Mouse (Mus musculus) thymus, postnatal 25 days (tissue): Measurements from ENCODE around the gene Tcstv3.
A peak's percentile ranks its signal among the peaks of the same experiment; 100 is the strongest.
"Not testable (repeated sequence)": the region's sequence is repeated elsewhere in the genome, so short reads cannot be mapped to it uniquely, and the experiment has no call there.

Experiments
- DNase-seq: peaks from one replicate; pipeline ENCODE4 v3.0.0; 2022

Tcstv3 gene

GRCm38 (mm10) chr13:120316578-120316977 is at the start of gene Tcstv3:
Gene Tcstv3, plus strand, starts transcription at chr13:120316878.
- not testable (repeated sequence) for DNase-seq

- DNase-seq, result not testable (repeated sequence)
These were observed 38.8 kb upstream of the Tcstv3 start for GRCm38 (mm10) chr13:120277837-120278236.

- DNase-seq, result no peak
These were observed 37.9 kb upstream of the Tcstv3 start for GRCm38 (mm10) chr13:120278784-120279183.

GRCm38 (mm10) chr13:120299324-120299894 is 17.3 kb upstream of the Tcstv3 start:
- DNase-seq, result no peak

GRCm38 (mm10) chr13:120299991-120300442 is 16.7 kb upstream of the Tcstv3 start, which contains the start of gene BC147527:
Gene BC147527, plus strand, starts transcription at chr13:120300392.
- DNase-seq, result peak; percentile 76

- DNase-seq, result no peak
These were observed 15.8 kb upstream of the Tcstv3 start for GRCm38 (mm10) chr13:120300853-120301252.

GRCm38 (mm10) chr13:120310749-120311148 is 5.9 kb upstream of the Tcstv3 start:
- no peak for DNase-seq

- peak; percentile 43 for DNase-seq
These were observed 3.1 kb upstream of the Tcstv3 start for GRCm38 (mm10) chr13:120313584-120313983.

- no peak for DNase-seq
These were observed 3.5 kb downstream of the Tcstv3 start for GRCm38 (mm10) chr13:120320183-120320582.

GRCm38 (mm10) chr13:120320721-120321120 is 4.0 kb downstream of the Tcstv3 start:
- no peak for DNase-seq
